Mouse (Mus musculus): ENCODE data around the gene Tbccd1. TPM values are rescaled to one million over a fixed set of nuclear protein-coding genes. Genes with fewer than 3 reads are reported as not detected.

Tbccd1 gene
- 16.9 and 23.7 TPM in 2 replicates for total RNA-seq (2017)

DNA sequence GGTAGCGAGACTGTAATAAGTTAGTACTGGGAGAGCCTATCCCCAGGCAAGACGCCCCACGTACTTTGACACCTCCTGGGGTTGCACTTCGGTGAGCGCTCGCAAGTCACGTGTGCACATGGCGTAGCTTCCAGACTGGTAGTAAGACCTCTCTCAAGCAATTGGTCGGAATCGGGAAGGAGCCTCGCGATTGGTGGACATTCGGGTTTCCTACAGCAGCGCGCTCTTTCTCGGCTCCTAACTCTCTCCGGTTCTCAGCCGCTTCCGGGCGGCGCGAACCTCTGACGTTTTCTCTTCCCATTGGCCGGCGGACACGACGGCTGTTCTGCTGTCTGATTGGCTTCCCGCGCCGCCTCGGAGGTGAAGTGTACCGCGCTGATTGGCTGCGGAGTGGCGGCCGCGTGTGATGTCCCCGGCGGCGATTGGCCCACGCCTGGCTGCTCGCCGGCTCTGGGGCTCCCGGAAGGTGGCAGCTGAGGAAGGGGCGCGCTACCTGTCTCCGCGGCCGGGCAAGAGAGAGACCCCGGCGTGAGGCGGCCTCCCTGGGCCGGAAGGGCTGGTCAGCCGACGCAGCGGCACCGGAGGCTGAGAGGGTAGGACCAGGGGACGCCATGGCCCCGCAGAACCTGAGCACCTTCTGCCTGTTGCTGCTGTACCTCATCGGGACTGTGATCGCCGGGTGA, at the start of gene Tbccd1, which contains the start of gene Dnajb11:
Tbccd1 (minus strand) TSS at position 239 of the 683 bp plus-strand sequence.
Dnajb11 (plus strand) TSS at position 415 of the 683 bp plus-strand sequence.
- ATAC-seq (replicated peaks in 1 of 2; ENCODE audit: insufficient read depth in 1 of 2, low FRiP score in 2 of 2, low TSS enrichment in 1 of 2, low read depth in 1 of 2, poor library complexity in 2 of 2, severe bottlenecking in 2 of 2) = peak; percentile 94 to 98

DNA sequence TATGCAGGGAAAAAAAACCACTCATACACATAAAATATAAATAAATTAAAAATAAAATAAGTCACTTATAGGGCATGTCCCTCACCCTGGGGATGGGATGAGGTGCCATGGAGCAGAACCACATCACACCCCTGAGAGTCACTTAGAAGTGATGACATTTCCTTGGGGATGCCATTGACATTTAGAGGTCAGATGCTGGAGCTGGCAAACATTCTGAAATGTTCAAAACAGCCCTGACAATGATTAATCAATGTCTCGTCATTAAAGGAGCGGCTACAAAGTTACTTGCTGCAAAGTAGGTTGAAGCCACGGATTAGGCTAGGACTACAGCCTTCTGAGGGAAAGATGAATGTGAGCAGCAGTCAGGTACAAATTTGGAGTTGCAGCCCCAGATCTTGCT, 43.9 kb upstream of the Tbccd1 start:
- ATAC-seq (replicated peaks in 1 of 2; ENCODE audit: insufficient read depth in 1 of 2, low FRiP score in 2 of 2, low TSS enrichment in 1 of 2, low read depth in 1 of 2, poor library complexity in 2 of 2, severe bottlenecking in 2 of 2) = no peak

GRCm38 (mm10) chr16:22899866-22900570, 42.5 kb upstream of the Tbccd1 start:
- no peak for ATAC-seq (replicated peaks in 1 of 2; ENCODE audit: insufficient read depth in 1 of 2, low FRiP score in 2 of 2, low TSS enrichment in 1 of 2, low read depth in 1 of 2, poor library complexity in 2 of 2, severe bottlenecking in 2 of 2)

DNA sequence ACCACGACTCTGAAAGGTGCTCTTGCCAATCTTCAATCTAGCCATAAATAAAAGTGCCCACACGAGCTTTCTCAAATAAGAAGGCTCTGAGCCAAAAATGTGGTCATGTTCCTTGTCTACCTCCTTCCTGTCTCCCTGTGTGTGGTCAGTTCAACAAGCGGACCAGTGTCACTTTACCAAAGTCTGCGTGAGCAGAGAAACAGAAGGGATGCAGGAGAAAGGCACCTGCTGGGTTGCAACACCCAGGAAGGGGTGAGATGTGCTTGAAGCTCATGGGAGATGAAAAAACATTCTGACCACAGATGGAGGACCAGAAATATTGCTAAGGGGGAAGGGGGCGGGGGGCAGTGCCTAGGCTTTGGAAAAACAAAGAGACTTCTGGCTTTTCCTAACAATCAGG, 41.9 kb upstream of the Tbccd1 start:
- no peak for ATAC-seq (replicated peaks in 1 of 2; ENCODE audit: insufficient read depth in 1 of 2, low FRiP score in 2 of 2, low TSS enrichment in 1 of 2, low read depth in 1 of 2, poor library complexity in 2 of 2, severe bottlenecking in 2 of 2)

GRCm38 (mm10) chr16:22896618-22897017, 39.1 kb upstream of the Tbccd1 start:
- ATAC-seq (replicated peaks in 1 of 2; ENCODE audit: insufficient read depth in 1 of 2, low FRiP score in 2 of 2, low TSS enrichment in 1 of 2, low read depth in 1 of 2, poor library complexity in 2 of 2, severe bottlenecking in 2 of 2) = no peak

GRCm38 (mm10) chr16:22894095-22894494, 36.6 kb upstream of the Tbccd1 start:
- ATAC-seq (replicated peaks in 1 of 2; ENCODE audit: insufficient read depth in 1 of 2, low FRiP score in 2 of 2, low TSS enrichment in 1 of 2, low read depth in 1 of 2, poor library complexity in 2 of 2, severe bottlenecking in 2 of 2) = no peak

- no peak for ATAC-seq (replicated peaks in 1 of 2; ENCODE audit: insufficient read depth in 1 of 2, low FRiP score in 2 of 2, low TSS enrichment in 1 of 2, low read depth in 1 of 2, poor library complexity in 2 of 2, severe bottlenecking in 2 of 2)
These were observed 34.3 kb upstream of the Tbccd1 start for GRCm38 (mm10) chr16:22891733-22892154.

GRCm38 (mm10) chr16:22890683-22891510, 33.4 kb upstream of the Tbccd1 start, which contains the start of gene Ahsg:
Ahsg (plus strand) TSS chr16:22891277.
- ATAC-seq (replicated peaks in 1 of 2; ENCODE audit: insufficient read depth in 1 of 2, low FRiP score in 2 of 2, low TSS enrichment in 1 of 2, low read depth in 1 of 2, poor library complexity in 2 of 2, severe bottlenecking in 2 of 2) = peak; percentile 46 to 48

GRCm38 (mm10) chr16:22889716-22890115, 32.2 kb upstream of the Tbccd1 start:
- no peak; a peak in 1 of 4 replicates for ATAC-seq (replicated peaks in 1 of 2; ENCODE audit: insufficient read depth in 1 of 2, low FRiP score in 2 of 2, low TSS enrichment in 1 of 2, low read depth in 1 of 2, poor library complexity in 2 of 2, severe bottlenecking in 2 of 2)

- ATAC-seq (replicated peaks in 1 of 2; ENCODE audit: insufficient read depth in 1 of 2, low FRiP score in 2 of 2, low TSS enrichment in 1 of 2, low read depth in 1 of 2, poor library complexity in 2 of 2, severe bottlenecking in 2 of 2) = no peak
These were observed 31.4 kb upstream of the Tbccd1 start for GRCm38 (mm10) chr16:22888835-22889234.

GRCm38 (mm10) chr16:22886726-22887125, 29.3 kb upstream of the Tbccd1 start:
- no peak for ATAC-seq (replicated peaks in 1 of 2; ENCODE audit: insufficient read depth in 1 of 2, low FRiP score in 2 of 2, low TSS enrichment in 1 of 2, low read depth in 1 of 2, poor library complexity in 2 of 2, severe bottlenecking in 2 of 2)

DNA sequence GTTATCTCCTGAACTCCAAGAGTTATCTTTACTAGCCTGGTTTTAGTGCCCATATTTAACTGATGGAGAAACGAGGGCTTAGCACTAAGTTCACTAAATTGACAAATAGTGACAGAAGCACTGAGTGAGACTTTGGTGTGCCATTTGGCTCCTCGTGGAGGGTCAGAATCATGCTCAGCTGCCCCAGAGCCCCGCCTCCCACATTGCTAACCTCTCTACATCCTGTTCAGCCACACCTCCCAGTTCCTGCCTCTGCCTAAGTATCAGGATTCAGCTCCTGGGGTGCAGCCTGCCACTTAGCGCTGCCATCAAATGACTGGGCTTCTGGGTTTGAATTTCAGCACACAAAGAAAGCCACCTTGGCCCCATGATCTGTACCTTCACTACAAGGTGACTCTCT, 27.9 kb upstream of the Tbccd1 start:
- no peak; a peak in 1 of 4 replicates for ATAC-seq (replicated peaks in 1 of 2; ENCODE audit: insufficient read depth in 1 of 2, low FRiP score in 2 of 2, low TSS enrichment in 1 of 2, low read depth in 1 of 2, poor library complexity in 2 of 2, severe bottlenecking in 2 of 2)

DNA sequence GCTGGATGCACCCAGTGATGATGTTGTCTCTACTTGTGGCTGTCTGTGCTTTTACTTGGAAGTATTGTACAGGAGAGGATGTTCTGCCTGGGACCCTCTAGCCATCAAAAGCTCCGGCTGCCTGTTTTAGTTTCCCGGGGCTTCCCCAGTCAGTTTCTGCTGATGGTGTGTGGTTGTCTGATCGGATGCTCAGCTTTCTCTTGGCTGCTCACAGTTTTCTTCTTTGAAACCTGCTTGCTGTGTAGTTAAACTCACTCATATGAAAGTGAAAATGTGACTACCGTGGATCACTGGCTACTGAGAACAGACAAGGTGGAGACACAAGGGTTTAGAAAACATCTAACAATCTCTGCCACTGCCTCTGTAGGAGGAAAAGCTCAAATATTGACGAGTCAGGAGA, 26.0 kb upstream of the Tbccd1 start:
- no peak for ATAC-seq (replicated peaks in 1 of 2; ENCODE audit: insufficient read depth in 1 of 2, low FRiP score in 2 of 2, low TSS enrichment in 1 of 2, low read depth in 1 of 2, poor library complexity in 2 of 2, severe bottlenecking in 2 of 2)

DNA sequence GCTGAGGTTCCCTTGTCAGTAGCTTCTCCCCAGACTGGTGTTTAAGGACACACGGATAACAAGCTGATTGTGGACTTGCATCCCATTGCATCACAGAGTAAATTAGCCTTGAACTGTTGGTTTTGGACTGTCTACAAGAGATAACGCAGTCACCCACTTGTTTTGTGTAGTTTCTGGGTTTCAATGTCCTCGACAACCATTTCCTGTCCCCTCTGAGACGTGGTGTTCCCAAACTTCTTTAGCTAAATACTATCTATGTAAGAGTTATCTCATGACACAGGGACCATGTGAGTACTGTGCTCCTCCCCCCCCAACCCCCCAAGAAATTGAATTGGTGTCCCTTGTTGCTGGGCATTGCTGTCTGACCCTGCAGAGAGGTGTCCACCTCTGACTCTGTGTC, 24.0 kb upstream of the Tbccd1 start:
- ATAC-seq (replicated peaks in 1 of 2; ENCODE audit: insufficient read depth in 1 of 2, low FRiP score in 2 of 2, low TSS enrichment in 1 of 2, low read depth in 1 of 2, poor library complexity in 2 of 2, severe bottlenecking in 2 of 2) = no peak

- ATAC-seq (replicated peaks in 1 of 2; ENCODE audit: insufficient read depth in 1 of 2, low FRiP score in 2 of 2, low TSS enrichment in 1 of 2, low read depth in 1 of 2, poor library complexity in 2 of 2, severe bottlenecking in 2 of 2) = no peak
These were observed 23.4 kb upstream of the Tbccd1 start for GRCm38 (mm10) chr16:22880900-22881299.

DNA sequence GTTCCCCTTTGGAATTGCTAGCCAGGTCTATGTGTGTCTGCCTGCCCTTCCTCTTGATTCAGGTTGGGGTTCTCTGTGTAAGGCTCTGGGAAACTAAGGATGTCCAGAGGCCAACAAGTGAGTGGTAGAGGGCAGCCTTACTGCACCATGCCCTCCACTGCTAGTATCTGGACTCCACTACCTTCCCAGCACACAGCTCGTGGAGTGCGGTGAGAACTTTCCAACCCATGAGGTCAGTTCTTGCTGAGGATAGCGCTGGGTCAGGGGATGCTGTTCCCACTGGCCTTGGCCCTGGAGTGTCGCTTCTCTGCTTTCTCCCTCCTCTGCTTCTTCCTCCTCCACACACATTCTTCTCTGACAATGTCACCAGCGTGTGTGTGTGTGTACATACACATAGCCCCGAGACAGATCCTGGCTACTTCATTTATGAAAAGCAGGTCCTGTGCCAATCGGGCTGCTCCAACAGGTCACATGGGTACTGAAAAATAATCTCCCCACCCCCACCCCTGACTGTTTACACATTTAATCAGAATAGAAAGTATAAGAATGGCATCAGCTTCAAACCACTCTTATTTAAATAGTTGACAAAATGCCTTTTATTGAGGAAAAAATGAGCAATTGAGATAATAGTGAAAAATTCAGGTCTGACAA, 22.6 kb upstream of the Tbccd1 start:
- ATAC-seq (replicated peaks in 1 of 2; ENCODE audit: insufficient read depth in 1 of 2, low FRiP score in 2 of 2, low TSS enrichment in 1 of 2, low read depth in 1 of 2, poor library complexity in 2 of 2, severe bottlenecking in 2 of 2) = no peak

DNA sequence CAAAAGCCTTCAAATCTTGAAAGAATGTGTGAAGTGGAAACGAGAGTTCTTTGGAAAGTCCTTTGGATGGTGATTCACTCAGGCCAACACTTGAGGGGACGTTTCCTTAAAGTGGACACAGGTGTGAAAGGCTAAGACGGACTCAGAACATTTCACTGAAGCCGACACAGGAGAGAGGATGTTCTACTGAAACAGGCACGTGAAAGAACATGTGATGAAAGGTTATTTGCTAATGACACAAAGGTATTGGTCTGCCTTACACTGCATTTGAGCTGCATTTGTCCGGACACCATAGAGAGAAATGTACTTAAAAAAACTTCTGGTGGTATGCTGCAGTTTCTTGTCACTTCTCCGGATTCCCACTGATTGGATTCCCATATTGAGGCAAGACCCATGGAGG, 21.2 kb upstream of the Tbccd1 start:
- no peak for ATAC-seq (replicated peaks in 1 of 2; ENCODE audit: insufficient read depth in 1 of 2, low FRiP score in 2 of 2, low TSS enrichment in 1 of 2, low read depth in 1 of 2, poor library complexity in 2 of 2, severe bottlenecking in 2 of 2)

Data from hematopoietic stem cell, adult 5-6 weeks (primary cell).